Mouse (Mus musculus): Measurements from ENCODE around the gene Mlip. TPM values are rescaled to one million over a fixed set of nuclear protein-coding genes. Genes with fewer than 3 reads are reported as not detected.
"Not testable (repeated sequence)": the region's sequence is repeated elsewhere in the genome, so short reads cannot be mapped to it uniquely, and the experiment has no call there.

Gene Mlip
- polyA plus RNA-seq, 1 experiment from 2014 or later, result 0.32 TPM

GRCm38 (mm10) chr9:77172044-77172443, 180.7 kb downstream of the Mlip start:
- WGBS, result 24% methylated on average over 5 of the region's 5 CpGs
- peak; percentile 55; the same call in 1 of the 2 replicates for ATAC-seq
- Histone ChIP-seq H3K27ac (no peak overlapping the region), H3K4me2 (replicated peaks) (no peak overlapping the region), H3K27me3 (no peaks in the 10 kb centered on the region), H3K36me3 (no peaks in the 10 kb centered on the region), H3K9me3 (no peaks in the 10 kb centered on the region), H3K4me3 (replicated peaks) (no peak overlapping the region), H3K4me1 (replicated peaks) (peaks cover 3% of the 10 kb centered on the region; the same call in 1 of the 2 replicates), H3K9ac (replicated peaks) (no peak overlapping the region)

GRCm38 (mm10) chr9:77165877-77166276, 186.9 kb downstream of the Mlip start:
- H3K9ac ChIP-seq (replicated peaks), result no peak overlapping the region
- H3K4me2 ChIP-seq (replicated peaks), result no peak overlapping the region
- H3K36me3 ChIP-seq, result no peaks in the 10 kb centered on the region
- H3K9me3 ChIP-seq, result no peaks in the 10 kb centered on the region
- no peaks in the 10 kb centered on the region for H3K4me1 ChIP-seq (replicated peaks)
- H3K27me3 ChIP-seq, result no peaks in the 10 kb centered on the region
- no peak overlapping the region for H3K27ac ChIP-seq
- no peak overlapping the region for H3K4me3 ChIP-seq (replicated peaks)
- 82% methylated on average over 6 of the region's 6 CpGs for WGBS
- no peak for ATAC-seq

GRCm38 (mm10) chr9:77161764-77162163, 191.0 kb downstream of the Mlip start:
- no peak overlapping the region for H3K4me3 ChIP-seq (replicated peaks)
- no peaks in the 10 kb centered on the region for H3K9me3 ChIP-seq
- no peak overlapping the region for H3K9ac ChIP-seq (replicated peaks)
- H3K36me3 ChIP-seq, result no peaks in the 10 kb centered on the region
- no peaks in the 10 kb centered on the region for H3K27me3 ChIP-seq
- no peak for ATAC-seq
- WGBS, result 55% methylated on average over 5 of the region's 5 CpGs
- H3K4me2 ChIP-seq (replicated peaks), result no peak overlapping the region
- no peaks in the 10 kb centered on the region for H3K4me1 ChIP-seq (replicated peaks)
- no peak overlapping the region for H3K27ac ChIP-seq

GRCm38 (mm10) chr9:77160277-77160926, 192.4 kb downstream of the Mlip start:
- Histone ChIP-seq H3K4me3 (replicated peaks) (no peak overlapping the region), H3K36me3 (no peaks in the 10 kb centered on the region), H3K9ac (replicated peaks) (no peak overlapping the region), H3K27ac (no peak overlapping the region), H3K4me2 (replicated peaks) (no peak overlapping the region), H3K4me1 (replicated peaks) (no peaks in the 10 kb centered on the region), H3K9me3 (no peaks in the 10 kb centered on the region), H3K27me3 (no peaks in the 10 kb centered on the region)
- WGBS, result 88% methylated on average over 4 of the region's 4 CpGs
- ATAC-seq, result no peak

GRCm38 (mm10) chr9:77148518-77149257, 204.1 kb downstream of the Mlip start:
- no peak overlapping the region for H3K27ac ChIP-seq
- no peak overlapping the region for H3K4me3 ChIP-seq (replicated peaks)
- ATAC-seq, result no peak
- WGBS, result 98% methylated on average over 3 of the region's 3 CpGs
- no peak overlapping the region for H3K4me2 ChIP-seq (replicated peaks)
- no peaks in the 10 kb centered on the region for H3K36me3 ChIP-seq
- no peak overlapping the region for H3K9ac ChIP-seq (replicated peaks)
- H3K4me1 ChIP-seq (replicated peaks), result no peaks in the 10 kb centered on the region
- no peaks in the 10 kb centered on the region for H3K27me3 ChIP-seq
- H3K9me3 ChIP-seq, result no peaks in the 10 kb centered on the region

- WGBS, result 91% methylated on average over 1 of the region's 1 CpGs
- no peaks in the 10 kb centered on the region for H3K9me3 ChIP-seq
- no peak for ATAC-seq
- no peak overlapping the region for H3K4me3 ChIP-seq (replicated peaks)
- H3K4me1 ChIP-seq (replicated peaks), result no peaks in the 10 kb centered on the region
- H3K27me3 ChIP-seq, result no peaks in the 10 kb centered on the region
- no peak overlapping the region for H3K9ac ChIP-seq (replicated peaks)
- no peak overlapping the region for H3K27ac ChIP-seq
- no peaks in the 10 kb centered on the region for H3K36me3 ChIP-seq
- H3K4me2 ChIP-seq (replicated peaks), result no peak overlapping the region
Measured at GRCm38 (mm10) chr9:77119735-77120134, 233.0 kb downstream of the Mlip start.

- ATAC-seq, result no peak
- Histone ChIP-seq H3K9me3 (no peaks in the 10 kb centered on the region), H3K4me1 (replicated peaks) (no peaks in the 10 kb centered on the region), H3K4me3 (replicated peaks) (no peak overlapping the region), H3K36me3 (no peaks in the 10 kb centered on the region), H3K27ac (no peak overlapping the region), H3K4me2 (replicated peaks) (no peak overlapping the region), H3K27me3 (no peaks in the 10 kb centered on the region), H3K9ac (replicated peaks) (no peak overlapping the region)
- WGBS, result 50% methylated on average over 1 of the region's 1 CpGs
Measured at GRCm38 (mm10) chr9:77096886-77097285, 255.9 kb downstream of the Mlip start.

- not testable (repeated sequence) for H3K27ac ChIP-seq, H3K9me3 ChIP-seq
- 83% methylated on average over 1 of the region's 1 CpGs for WGBS
Measured at GRCm38 (mm10) chr9:77083221-77083620, 269.5 kb downstream of the Mlip start.

GRCm38 (mm10) chr9:77071676-77072075, 281.1 kb downstream of the Mlip start:
- no peak overlapping the region for H3K4me3 ChIP-seq (replicated peaks)
- H3K4me2 ChIP-seq (replicated peaks), result no peak overlapping the region
- WGBS, result 77% methylated on average over 2 of the region's 2 CpGs
- no peaks in the 10 kb centered on the region for H3K4me1 ChIP-seq (replicated peaks)
- H3K27ac ChIP-seq, result no peak overlapping the region
- H3K9me3 ChIP-seq, result no peaks in the 10 kb centered on the region
- H3K36me3 ChIP-seq, result no peaks in the 10 kb centered on the region
- no peaks in the 10 kb centered on the region for H3K27me3 ChIP-seq
- no peak for ATAC-seq
- H3K9ac ChIP-seq (replicated peaks), result no peak overlapping the region

More at GRCm38 (mm10) chr9:77083221-77083620, 269.5 kb downstream of the Mlip start:
- H3K36me3 ChIP-seq; H3K27me3 ChIP-seq; ATAC-seq; H3K4me1 ChIP-seq (replicated peaks); H3K4me2 ChIP-seq (replicated peaks); H3K4me3 ChIP-seq (replicated peaks); H3K9ac ChIP-seq (replicated peaks): not testable (repeated sequence)

GRCm38 (mm10) chr9:77056611-77057010, 296.2 kb downstream of the Mlip start:
- Histone ChIP-seq H3K9ac (replicated peaks) (no peak overlapping the region), H3K4me1 (replicated peaks) (0 out of 2 replicates have a peak, but pooled peaks cover 3% of the 10 kb centered on the region), H3K27me3 (no peaks in the 10 kb centered on the region), H3K36me3 (no peaks in the 10 kb centered on the region), H3K9me3 (no peaks in the 10 kb centered on the region), H3K27ac (no peak overlapping the region), H3K4me3 (replicated peaks) (no peak overlapping the region), H3K4me2 (replicated peaks) (no peak overlapping the region)
- ATAC-seq, result no peak
- 81% methylated on average over 4 of the region's 4 CpGs for WGBS

GRCm38 (mm10) chr9:77054426-77055193, 298.2 kb downstream of the Mlip start:
- 0 out of 2 replicates have a peak, but pooled peaks cover 3% of the 10 kb centered on the region for H3K4me1 ChIP-seq (replicated peaks)
- no peak overlapping the region for H3K9ac ChIP-seq (replicated peaks)
- no peaks in the 10 kb centered on the region for H3K36me3 ChIP-seq
- H3K4me2 ChIP-seq (replicated peaks), result no peak overlapping the region
- no peaks in the 10 kb centered on the region for H3K27me3 ChIP-seq
- WGBS, result 66% methylated on average over 9 of the region's 9 CpGs
- H3K9me3 ChIP-seq, result no peaks in the 10 kb centered on the region
- peak; percentile 80 for ATAC-seq
- H3K4me3 ChIP-seq (replicated peaks), result no peak overlapping the region
- H3K27ac ChIP-seq, result no peak overlapping the region
